Mouse (Mus musculus): ENCODE results near the gene 4933402D24Rik. TPM values are rescaled to one million over a fixed set of nuclear protein-coding genes. Genes with fewer than 3 reads are reported as not detected.

4933402D24Rik gene
- polyA plus RNA-seq, 2 experiments: 0.05 to 0.23 TPM

DNA sequence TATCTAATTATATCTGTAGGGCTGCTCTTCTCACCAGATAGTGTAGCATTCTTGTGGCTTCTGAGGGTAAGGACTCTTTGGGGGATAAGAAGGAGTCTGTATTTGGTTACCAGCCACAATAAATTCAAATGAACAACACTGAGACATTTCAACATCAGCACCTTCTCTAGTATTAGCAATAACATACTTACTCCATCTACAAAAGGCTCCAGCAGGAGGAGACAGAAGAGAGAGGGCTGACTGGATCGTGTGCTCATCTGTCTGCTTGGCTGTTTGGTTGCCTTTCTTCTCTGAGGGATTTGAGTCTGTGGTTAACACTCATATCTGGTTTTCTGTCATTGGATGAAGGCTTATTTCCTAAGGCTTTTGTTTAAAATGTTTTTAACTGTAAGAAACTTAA lies 7.3 kb upstream of the 4933402D24Rik start:
- Histone ChIP-seq H3K27me3 (ENCODE audit: control insufficient read depth, insufficient read depth, low read length) (no peaks in the 10 kb centered on the region), H3K27ac (replicated peaks; ENCODE audit: low read depth, low read length) (no peak overlapping the region), H3K9ac (ENCODE audit: low read depth, low read length, severe bottlenecking) (no peak overlapping the region), H3K4me1 (ENCODE audit: control insufficient read depth, insufficient read depth, low read length) (no peaks in the 10 kb centered on the region), H3K4me2 (replicated peaks; ENCODE audit: low read depth, low read length, severe bottlenecking) (no peak overlapping the region), H3K36me3 (ENCODE audit: control insufficient read depth, insufficient read depth, low read length) (no peaks in the 10 kb centered on the region), H3K9me3 (ENCODE audit: control insufficient read depth, low read length) (no peaks in the 10 kb centered on the region), H3K4me3 (replicated peaks; ENCODE audit: low read length) (no peak overlapping the region)
- WGBS: 50% methylated on average over 1 of the region's 1 CpGs
- no peak for TF ChIP-seq POLR2A (IDR thresholded peaks at IDR 0.05; ENCODE audit: borderline replicate concordance, extremely low read depth, insufficient read depth, insufficient read length)
- ATAC-seq (ENCODE audit: low FRiP score, low read depth) (no peak), DNase-seq (ENCODE audit: low spot score) (no peak)

GRCm38 (mm10) chr1:63770309-63770708 lies 1.2 kb upstream of the 4933402D24Rik start:
- 59% methylated on average over 7 of the region's 7 CpGs for WGBS
- ATAC-seq (ENCODE audit: low FRiP score, low read depth) (peak; percentile 38; the same call in 1 of the 2 replicates), DNase-seq (ENCODE audit: low spot score) (peak; percentile 66)
- Histone ChIP-seq H3K27me3 (ENCODE audit: control insufficient read depth, insufficient read depth, low read length) (no peaks in the 10 kb centered on the region), H3K9ac (ENCODE audit: low read depth, low read length, severe bottlenecking) (no peak overlapping the region), H3K9me3 (ENCODE audit: control insufficient read depth, low read length) (no peaks in the 10 kb centered on the region), H3K4me1 (ENCODE audit: control insufficient read depth, insufficient read depth, low read length) (peaks cover 26% of the 10 kb centered on the region), H3K4me2 (replicated peaks; ENCODE audit: low read depth, low read length, severe bottlenecking) (no peak overlapping the region), H3K27ac (replicated peaks; ENCODE audit: low read depth, low read length) (no peak overlapping the region), H3K36me3 (ENCODE audit: control insufficient read depth, insufficient read depth, low read length) (no peaks in the 10 kb centered on the region), H3K4me3 (replicated peaks; ENCODE audit: low read length) (no peak overlapping the region)
- TF ChIP-seq POLR2A (IDR thresholded peaks at IDR 0.05; ENCODE audit: borderline replicate concordance, extremely low read depth, insufficient read depth, insufficient read length): no peak

GRCm38 (mm10) chr1:63768112-63768511 lies 955 bp downstream of the 4933402D24Rik start:
- H3K4me1 ChIP-seq (ENCODE audit: control insufficient read depth, insufficient read depth, low read length): peaks cover 26% of the 10 kb centered on the region
- no peak for TF ChIP-seq POLR2A (IDR thresholded peaks at IDR 0.05; ENCODE audit: borderline replicate concordance, extremely low read depth, insufficient read depth, insufficient read length)
- ATAC-seq (ENCODE audit: low FRiP score, low read depth) (peak; percentile 90), DNase-seq (ENCODE audit: low spot score) (peak; percentile 92)
- H3K27ac ChIP-seq (replicated peaks; ENCODE audit: low read depth, low read length): peak overlapping the region; percentile 35; the same call in 1 of the 2 replicates
- H3K9me3 ChIP-seq (ENCODE audit: control insufficient read depth, low read length): no peaks in the 10 kb centered on the region
- H3K4me2 ChIP-seq (replicated peaks; ENCODE audit: low read depth, low read length, severe bottlenecking): peak overlapping the region; percentile 34
- H3K27me3 ChIP-seq (ENCODE audit: control insufficient read depth, insufficient read depth, low read length): no peaks in the 10 kb centered on the region
- 21% methylated on average over 8 of the region's 8 CpGs for WGBS
- no peaks in the 10 kb centered on the region for H3K36me3 ChIP-seq (ENCODE audit: control insufficient read depth, insufficient read depth, low read length)
- H3K9ac ChIP-seq (ENCODE audit: low read depth, low read length, severe bottlenecking): no peak overlapping the region
- H3K4me3 ChIP-seq (replicated peaks; ENCODE audit: low read length): no peak overlapping the region

DNA sequence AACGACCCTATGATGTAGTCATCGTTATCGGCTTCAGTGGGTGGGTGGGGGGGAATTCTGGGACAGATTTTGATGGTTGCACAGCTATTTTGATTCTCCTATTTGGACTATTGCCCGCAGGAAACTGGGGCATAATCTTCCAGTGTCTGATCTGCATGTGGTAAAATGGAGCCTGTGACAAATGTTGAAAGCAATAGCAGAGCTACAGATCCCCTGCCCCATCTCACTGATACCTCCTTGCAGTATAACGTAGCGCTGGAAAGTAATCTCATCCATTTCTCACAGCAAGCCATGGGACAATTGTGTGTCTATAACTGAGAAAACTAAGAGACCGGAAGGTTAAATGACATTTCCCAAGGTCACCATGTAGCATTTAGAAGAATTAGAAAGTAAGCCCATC lies 4.7 kb downstream of the 4933402D24Rik start:
- Histone ChIP-seq H3K9ac (ENCODE audit: low read depth, low read length, severe bottlenecking) (no peak overlapping the region), H3K36me3 (ENCODE audit: control insufficient read depth, insufficient read depth, low read length) (no peaks in the 10 kb centered on the region), H3K4me2 (replicated peaks; ENCODE audit: low read depth, low read length, severe bottlenecking) (no peak overlapping the region), H3K27ac (replicated peaks; ENCODE audit: low read depth, low read length) (no peak overlapping the region), H3K27me3 (ENCODE audit: control insufficient read depth, insufficient read depth, low read length) (no peaks in the 10 kb centered on the region), H3K4me3 (replicated peaks; ENCODE audit: low read length) (no peak overlapping the region), H3K4me1 (ENCODE audit: control insufficient read depth, insufficient read depth, low read length) (peaks cover 18% of the 10 kb centered on the region), H3K9me3 (ENCODE audit: control insufficient read depth, low read length) (no peaks in the 10 kb centered on the region)
- 85% methylated on average over 7 of the region's 7 CpGs for WGBS
- no peak for DNase-seq (ENCODE audit: low spot score)
- ATAC-seq (ENCODE audit: low FRiP score, low read depth): no peak
- no peak for TF ChIP-seq POLR2A (IDR thresholded peaks at IDR 0.05; ENCODE audit: borderline replicate concordance, extremely low read depth, insufficient read depth, insufficient read length)

GRCm38 (mm10) chr1:63763881-63764386 lies 5.1 kb downstream of the 4933402D24Rik start:
- TF ChIP-seq POLR2A (IDR thresholded peaks at IDR 0.05; ENCODE audit: borderline replicate concordance, extremely low read depth, insufficient read depth, insufficient read length): no peak
- Histone ChIP-seq H3K27me3 (ENCODE audit: control insufficient read depth, insufficient read depth, low read length) (no peaks in the 10 kb centered on the region), H3K36me3 (ENCODE audit: control insufficient read depth, insufficient read depth, low read length) (no peaks in the 10 kb centered on the region), H3K4me2 (replicated peaks; ENCODE audit: low read depth, low read length, severe bottlenecking) (no peak overlapping the region), H3K27ac (replicated peaks; ENCODE audit: low read depth, low read length) (no peak overlapping the region), H3K4me1 (ENCODE audit: control insufficient read depth, insufficient read depth, low read length) (peaks cover 15% of the 10 kb centered on the region), H3K9ac (ENCODE audit: low read depth, low read length, severe bottlenecking) (no peak overlapping the region), H3K4me3 (replicated peaks; ENCODE audit: low read length) (no peak overlapping the region), H3K9me3 (ENCODE audit: control insufficient read depth, low read length) (no peaks in the 10 kb centered on the region)
- DNase-seq (ENCODE audit: low spot score): no peak
- no peak for ATAC-seq (ENCODE audit: low FRiP score, low read depth)
- 44% methylated on average over 7 of the region's 7 CpGs for WGBS
